Mouse (Mus musculus) bone marrow, adult 2 months (tissue): ENCODE measurements around the gene 1700001P01Rik. TPM values are rescaled to one million over a fixed set of nuclear protein-coding genes. Genes with fewer than 3 reads are reported as not detected.

Experiments
- H3K27ac ChIP-seq: fragments of 200-500 bp; 2 replicates; pipeline ENCODE4 v1.5.1; 2012; ENCODE audit warnings: low read depth, mild to moderate bottlenecking, control low read depth, inconsistent platforms, low read length; ENCODE audit not compliant: control insufficient read depth, poor library complexity, insufficient read depth
- H3K4me1 ChIP-seq: fragments of 200-500 bp; 2 replicates; pipeline ENCODE4 v1.6.1; 2011; ENCODE audit warnings: low read length; ENCODE audit not compliant: control insufficient read depth, insufficient read depth
- H3K4me3 ChIP-seq: fragments of 200-500 bp; replicated peaks from 2 replicates; pipeline ENCODE3; 2011; ENCODE audit warnings: mild to moderate bottlenecking, low read depth, low read length, control low read depth; ENCODE audit not compliant: control insufficient read depth
- CTCF ChIP-seq: fragments of 200-500 bp; IDR thresholded peaks from 2 replicates; pipeline ENCODE4 v1.5.1; 2011; ENCODE audit warnings: low read length, control low read depth; ENCODE audit not compliant: control insufficient read depth, insufficient read depth
- POLR2A ChIP-seq: fragments of 200-500 bp; IDR thresholded peaks from 2 replicates; pipeline ENCODE4 v1.6.1; 2011; ENCODE audit warnings: low read depth, mild to moderate bottlenecking, control low read depth, low read length, borderline replicate concordance; ENCODE audit not compliant: control insufficient read depth
- WGBS: fragments of 180-500 bp; shearing (Covaris S2); methylation state at CpG from one replicate; pipeline ENCODE4 v1.1.7; 2018; 5-methylcytosine and 5-hydroxymethylcytosine counted together
- polyA plus RNA-seq: library from polyadenylated mRNA; stranded (reverse); fragments of >200 nt; gene quantifications from 2 replicates; pipeline ENCODE4 v1.2.4, GENCODE M21; 2011; ENCODE audit warnings: low replicate concordance; ENCODE audit not compliant: missing spikeins, insufficient read depth, insufficient read length

The 1700001P01Rik gene
- polyA plus RNA-seq, 1 experiment, result not detected

GRCm38 (mm10) chr11:97805662-97806612 lies 30.2 kb upstream of the 1700001P01Rik start:
- H3K4me1 ChIP-seq, result peaks cover 4% of the 10 kb centered on the region; the same call in 1 of the 2 replicates
- TF ChIP-seq POLR2A (no peak), CTCF (no peak)
- WGBS, result 78% methylated on average over 15 of the region's 15 CpGs

GRCm38 (mm10) chr11:97804841-97805661 lies 29.3 kb upstream of the 1700001P01Rik start:
- TF ChIP-seq POLR2A, result no peak
- TF ChIP-seq CTCF, result no peak
- no peak overlapping the region for H3K4me3 ChIP-seq
- peaks cover 2% of the 10 kb centered on the region; the same call in 1 of the 2 replicates for H3K4me1 ChIP-seq
- 50% methylated on average over 9 of the region's 9 CpGs for WGBS
- H3K27ac ChIP-seq, result no peak overlapping the region

More at GRCm38 (mm10) chr11:97805662-97806612, 30.2 kb upstream of the 1700001P01Rik start:
- no peak overlapping the region for H3K27ac ChIP-seq
- H3K4me3 ChIP-seq, result no peak overlapping the region

GRCm38 (mm10) chr11:97803847-97804246 lies 28.1 kb upstream of the 1700001P01Rik start:
- 74% methylated on average over 5 of the region's 5 CpGs for WGBS
- Histone ChIP-seq H3K27ac (no peak overlapping the region), H3K4me1 (peaks cover 2% of the 10 kb centered on the region; the same call in 1 of the 2 replicates), H3K4me3 (no peak overlapping the region)
- TF ChIP-seq POLR2A (no peak), CTCF (no peak)

GRCm38 (mm10) chr11:97802495-97802894 lies 26.8 kb upstream of the 1700001P01Rik start:
- TF ChIP-seq CTCF, result no peak
- TF ChIP-seq POLR2A, result no peak
- no peak overlapping the region for H3K27ac ChIP-seq
- no peak overlapping the region for H3K4me3 ChIP-seq
- WGBS, result 65% methylated on average over 6 of the region's 6 CpGs
- H3K4me1 ChIP-seq, result peaks cover 2% of the 10 kb centered on the region; the same call in 1 of the 2 replicates

- Histone ChIP-seq H3K4me3 (no peak overlapping the region), H3K4me1 (peaks cover 2% of the 10 kb centered on the region; the same call in 1 of the 2 replicates), H3K27ac (no peak overlapping the region)
- 29% methylated on average over 1 of the region's 1 CpGs for WGBS
- TF ChIP-seq CTCF (no peak), POLR2A (no peak)
These were observed 26.4 kb upstream of the 1700001P01Rik start for GRCm38 (mm10) chr11:97802194-97802470.

GRCm38 (mm10) chr11:97801409-97802193 lies 25.9 kb upstream of the 1700001P01Rik start:
- WGBS, result 64% methylated on average over 8 of the region's 8 CpGs
- Histone ChIP-seq H3K4me3 (peak overlapping the region; percentile 84), H3K27ac (no peak overlapping the region), H3K4me1 (peaks cover 2% of the 10 kb centered on the region; the same call in 1 of the 2 replicates)
- TF ChIP-seq CTCF (peak; percentile 15; the same call in 1 of the 2 replicates), POLR2A (no peak)

- peak overlapping the region; percentile 87 for H3K27ac ChIP-seq
- TF ChIP-seq POLR2A (no peak), CTCF (no peak)
- peak overlapping the region; percentile 84 for H3K4me3 ChIP-seq
- peaks cover 2% of the 10 kb centered on the region; the same call in 1 of the 2 replicates for H3K4me1 ChIP-seq
- WGBS, result 5% methylated on average over 17 of the region's 17 CpGs
These were observed 25.1 kb upstream of the 1700001P01Rik start for GRCm38 (mm10) chr11:97800691-97801408.
